Mouse (Mus musculus): ENCODE measurements around the gene Zfp646. TPM values are rescaled to one million over a fixed set of nuclear protein-coding genes. Genes with fewer than 3 reads are reported as not detected.

Gene Zfp646
- polyA plus RNA-seq, 1 experiment from 2014 or later, result 10.9 TPM

DNA sequence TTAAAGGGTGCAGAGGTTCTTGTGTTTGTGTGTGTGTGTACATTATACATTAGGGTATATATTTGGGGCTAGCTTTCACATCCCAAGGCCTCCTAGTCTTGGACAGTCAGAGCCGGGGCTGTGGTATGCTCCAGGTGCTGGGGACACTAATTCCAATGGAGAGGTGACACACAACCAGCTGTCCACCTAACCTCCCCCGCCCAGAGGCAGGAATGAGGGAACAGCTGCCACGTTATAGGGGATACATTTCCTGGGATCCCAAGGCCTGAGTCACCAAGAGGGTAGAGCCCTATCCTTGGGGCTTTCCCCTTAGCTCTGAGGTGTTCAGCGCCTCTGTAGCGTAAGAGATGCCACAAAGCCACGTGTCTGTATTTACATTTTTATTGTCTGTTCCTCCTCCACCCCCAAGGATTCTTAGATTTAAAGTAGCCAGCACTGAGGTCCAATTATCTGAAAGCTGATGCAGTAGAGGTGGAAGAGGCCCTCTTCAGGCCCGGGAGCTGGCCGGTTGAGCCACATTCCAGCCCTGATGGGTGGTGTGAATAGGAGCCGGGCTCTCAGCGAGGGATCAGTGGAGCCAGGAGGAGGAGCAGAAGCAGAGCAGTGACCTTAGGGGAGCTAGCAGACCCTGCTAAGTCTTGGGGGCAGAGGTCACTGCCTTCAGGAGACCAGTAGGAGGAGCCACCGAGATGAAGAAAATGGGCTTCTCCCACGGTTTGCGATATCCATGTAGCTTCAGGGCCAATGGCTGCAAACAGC, 56.4 kb downstream of the Zfp646 start:
- Histone ChIP-seq H3K27me3 (peaks cover 13% of the 10 kb centered on the region), H3K27ac (replicated peaks) (peak overlapping the region; percentile 75), H3K4me1 (peaks cover 59% of the 10 kb centered on the region), H3K9me3 (replicated peaks) (no peaks in the 10 kb centered on the region), H3K4me3 (replicated peaks) (no peak overlapping the region), H3K36me3 (no peaks in the 10 kb centered on the region), H3K4me2 (replicated peaks) (no peak overlapping the region), H3K9ac (no peak overlapping the region)
- 14% methylated on average over 13 of the region's 13 CpGs for WGBS
- ATAC-seq (ENCODE audit: insufficient number of reproducible peaks, low FRiP score, low TSS enrichment, low read depth), result no peak

DNA sequence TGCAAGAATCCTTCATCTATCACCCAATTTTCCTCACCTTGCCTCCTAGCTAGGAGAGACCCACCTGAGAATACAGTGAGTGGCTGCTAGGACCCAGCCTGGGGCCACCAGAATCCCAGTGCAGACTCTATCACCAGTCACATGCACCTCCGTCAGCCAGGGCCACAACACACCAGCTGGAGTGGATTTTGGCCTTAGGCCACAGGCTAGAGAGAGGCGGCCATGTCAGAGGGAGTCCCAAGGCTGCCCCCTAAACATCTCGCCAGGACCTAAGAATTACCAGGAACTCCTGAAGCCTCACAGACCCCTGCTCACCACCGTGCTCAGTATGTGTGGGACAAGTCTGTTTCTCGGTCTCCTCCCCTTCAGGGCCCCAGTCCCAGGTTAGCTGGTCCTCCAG, 58.1 kb downstream of the Zfp646 start:
- H3K4me2 ChIP-seq (replicated peaks), result no peak overlapping the region
- H3K27me3 ChIP-seq, result peaks cover 5% of the 10 kb centered on the region
- H3K9ac ChIP-seq, result no peak overlapping the region
- no peaks in the 10 kb centered on the region for H3K36me3 ChIP-seq
- ATAC-seq (ENCODE audit: insufficient number of reproducible peaks, low FRiP score, low TSS enrichment, low read depth), result no peak
- peaks cover 56% of the 10 kb centered on the region for H3K4me1 ChIP-seq
- WGBS, result 77% methylated on average over 5 of the region's 5 CpGs
- H3K27ac ChIP-seq (replicated peaks), result no peak overlapping the region
- no peak overlapping the region for H3K4me3 ChIP-seq (replicated peaks)
- H3K9me3 ChIP-seq (replicated peaks), result no peaks in the 10 kb centered on the region

DNA sequence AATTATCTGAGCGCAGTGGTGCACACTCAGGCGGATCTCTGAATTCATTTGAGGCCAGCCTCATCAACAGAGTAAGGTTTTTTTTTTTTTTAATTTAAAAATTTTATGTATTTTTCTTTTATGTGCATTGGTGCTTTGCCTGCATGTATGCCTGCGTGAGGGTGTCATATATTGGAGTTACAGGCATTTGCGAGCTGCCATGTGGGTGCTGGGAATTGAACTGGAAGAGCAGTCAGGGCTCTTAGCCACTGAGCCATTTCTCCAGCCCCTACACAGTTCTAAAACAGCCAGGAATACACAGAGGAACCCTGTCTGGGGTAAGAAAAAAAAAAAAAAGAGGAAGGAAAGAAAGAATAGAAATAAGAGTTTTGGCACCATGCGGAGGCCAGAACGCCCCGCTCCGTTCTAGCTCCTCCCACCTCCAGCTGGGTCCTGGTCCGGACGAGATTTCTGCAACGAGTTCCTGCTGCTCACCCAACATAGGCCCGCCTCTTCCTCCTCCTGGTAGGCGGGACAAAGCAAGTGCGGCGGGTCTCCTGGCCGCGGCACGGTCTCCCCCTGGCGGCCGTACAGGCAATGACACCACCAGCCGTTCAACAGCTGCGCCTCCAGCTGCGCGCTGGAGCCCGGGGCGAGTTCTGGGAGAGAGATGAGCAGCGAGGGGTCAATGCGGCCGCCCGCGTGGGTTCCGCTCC, 59.2 kb downstream of the Zfp646 start:
- 6% methylated on average over 31 of the region's 32 CpGs for WGBS
- Histone ChIP-seq H3K36me3 (no peaks in the 10 kb centered on the region), H3K4me1 (peaks cover 46% of the 10 kb centered on the region), H3K27me3 (no peaks in the 10 kb centered on the region; the same call in 1 of the 2 replicates), H3K9me3 (replicated peaks) (no peaks in the 10 kb centered on the region), H3K27ac (replicated peaks) (peak overlapping the region; percentile 82), H3K4me2 (replicated peaks) (peak overlapping the region; percentile 90), H3K4me3 (replicated peaks) (peak overlapping the region; percentile 79), H3K9ac (peak overlapping the region; percentile 59)
- peak; percentile 93 for ATAC-seq (ENCODE audit: insufficient number of reproducible peaks, low FRiP score, low TSS enrichment, low read depth)

Other genes with a start within 250 kb of the Zfp646 start
- 93.4 and 99.8 TPM in 2 replicates for gene Bcl7c, start 167.3 kb upstream of the Zfp646 start, polyA plus RNA-seq (2015; fragmentation: Nextera tagmentation; extraction: Ambion mirVana)
- 25.9 and 29.8 TPM in 2 replicates for gene Ctf1, start 163.5 kb upstream of the Zfp646 start, polyA plus RNA-seq (2015; fragmentation: Nextera tagmentation; extraction: Ambion mirVana)
- gene Ctf2, start 144.1 kb upstream of the Zfp646 start, polyA plus RNA-seq (2015; fragmentation: Nextera tagmentation; extraction: Ambion mirVana), result 1.1 and 1.3 TPM in 2 replicates
- 5.2 and 5.7 TPM in 2 replicates for gene Fbxl19, start 131.7 kb upstream of the Zfp646 start, polyA plus RNA-seq (2015; fragmentation: Nextera tagmentation; extraction: Ambion mirVana)
- gene Orai3, start 106.4 kb upstream of the Zfp646 start, polyA plus RNA-seq (2015; fragmentation: Nextera tagmentation; extraction: Ambion mirVana), result 27.6 and 28.1 TPM in 2 replicates
- 26.3 and 27.0 TPM in 2 replicates for gene Setd1a, start 99.6 kb upstream of the Zfp646 start, polyA plus RNA-seq (2015; fragmentation: Nextera tagmentation; extraction: Ambion mirVana)
- not detected in 2 replicates for gene Gm49388, start 90.6 kb upstream of the Zfp646 start, polyA plus RNA-seq (2015; fragmentation: Nextera tagmentation; extraction: Ambion mirVana)
- gene Hsd3b7, start 75.6 kb upstream of the Zfp646 start, polyA plus RNA-seq (2015; fragmentation: Nextera tagmentation; extraction: Ambion mirVana), result 24.8 and 25.2 TPM in 2 replicates
- 58.9 and 69.6 TPM in 2 replicates for gene Stx4a, start 51.9 kb upstream of the Zfp646 start, polyA plus RNA-seq (2015; fragmentation: Nextera tagmentation; extraction: Ambion mirVana)
- 4.3 and 6.9 TPM in 2 replicates for gene Stx1b, start 51.7 kb upstream of the Zfp646 start, polyA plus RNA-seq (2015; fragmentation: Nextera tagmentation; extraction: Ambion mirVana)
- gene Zfp668, start 607 bp downstream of the Zfp646 start, polyA plus RNA-seq (2015; fragmentation: Nextera tagmentation; extraction: Ambion mirVana), result 17.7 and 18.1 TPM in 2 replicates
- 2.4 and 4.6 TPM in 2 replicates for gene Prss53, start 14.7 kb downstream of the Zfp646 start, polyA plus RNA-seq (2015; fragmentation: Nextera tagmentation; extraction: Ambion mirVana)
- gene Gm21974, start 19.2 kb downstream of the Zfp646 start, polyA plus RNA-seq (2015; fragmentation: Nextera tagmentation; extraction: Ambion mirVana), result not detected in 2 replicates
- gene Vkorc1, start 19.4 kb downstream of the Zfp646 start, polyA plus RNA-seq (2015; fragmentation: Nextera tagmentation; extraction: Ambion mirVana), result 234 and 262 TPM in 2 replicates
- gene Bckdk, start 27.9 kb downstream of the Zfp646 start, polyA plus RNA-seq (2015; fragmentation: Nextera tagmentation; extraction: Ambion mirVana), result 108 and 112 TPM in 2 replicates
- gene Kat8, start 36.3 kb downstream of the Zfp646 start, polyA plus RNA-seq (2015; fragmentation: Nextera tagmentation; extraction: Ambion mirVana), result 39.8 and 40.2 TPM in 2 replicates
- 15.8 and 17.2 TPM in 2 replicates for gene Prss8, start 53.9 kb downstream of the Zfp646 start, polyA plus RNA-seq (2015; fragmentation: Nextera tagmentation; extraction: Ambion mirVana)
- 12.1 and 12.2 TPM in 2 replicates for gene Prss36, start 70.5 kb downstream of the Zfp646 start, polyA plus RNA-seq (2015; fragmentation: Nextera tagmentation; extraction: Ambion mirVana)
- gene Fus, start 91.2 kb downstream of the Zfp646 start, polyA plus RNA-seq (2015; fragmentation: Nextera tagmentation; extraction: Ambion mirVana), result 394 and 418 TPM in 2 replicates
- 102 and 112 TPM in 2 replicates for gene Pycard, start 117.6 kb downstream of the Zfp646 start, polyA plus RNA-seq (2015; fragmentation: Nextera tagmentation; extraction: Ambion mirVana)
- gene Trim72, start 127.7 kb downstream of the Zfp646 start, polyA plus RNA-seq (2015; fragmentation: Nextera tagmentation; extraction: Ambion mirVana), result 3.6 and 5.2 TPM in 2 replicates
- gene Itgam, start 186.4 kb downstream of the Zfp646 start, polyA plus RNA-seq (2015; fragmentation: Nextera tagmentation; extraction: Ambion mirVana), result 1.6 and 1.8 TPM in 2 replicates
- gene Gm49368, start 186.5 kb downstream of the Zfp646 start, polyA plus RNA-seq (2015; fragmentation: Nextera tagmentation; extraction: Ambion mirVana), result not detected in 2 replicates